Mouse (Mus musculus) limb, embryonic 13.5 days (tissue): Measurements from ENCODE around the gene Zfp119b. TPM values are rescaled to one million over a fixed set of nuclear protein-coding genes. Genes with fewer than 3 reads are reported as not detected.
"Not testable (repeated sequence)": the region's sequence is repeated elsewhere in the genome, so short reads cannot be mapped to it uniquely, and the experiment has no call there.

Experiments
- ATAC-seq: fragments of 200-750 bp; cut with Nextera tagmentation; 2 replicates; pipeline ENCODE4 v1.8.0; 2017; ENCODE audit warnings: low read depth, moderate number of reproducible peaks, moderate TSS enrichment; ENCODE audit not compliant: low FRiP score
- H3K27ac ChIP-seq: fragments of 300-500 bp; sonication (generic); 2 replicates; pipeline ENCODE4 v1.5.1; 2015; ENCODE audit warnings: inconsistent platforms, mild to moderate bottlenecking, moderate library complexity
- H3K27me3 ChIP-seq: fragments of 300-500 bp; sonication (generic); 2 replicates; pipeline ENCODE4 v1.6.1; 2015; ENCODE audit warnings: mild to moderate bottlenecking, inconsistent platforms
- H3K36me3 ChIP-seq: fragments of 300-500 bp; sonication (generic); 2 replicates; pipeline ENCODE4 v1.6.1; 2015; ENCODE audit warnings: inconsistent platforms, mild to moderate bottlenecking, moderate library complexity
- H3K4me1 ChIP-seq: fragments of 300-500 bp; sonication (generic); 2 replicates; pipeline ENCODE4 v1.6.1; 2015; ENCODE audit warnings: inconsistent platforms
- H3K4me2 ChIP-seq: fragments of 300-500 bp; sonication (generic); replicated peaks from 2 replicates; pipeline ENCODE4 v1.6.1; 2015; ENCODE audit warnings: inconsistent platforms, mild to moderate bottlenecking, moderate library complexity
- H3K4me3 ChIP-seq: fragments of 300-500 bp; sonication (generic); 2 replicates; pipeline ENCODE4 v1.5.1; 2015; ENCODE audit warnings: moderate library complexity, mild to moderate bottlenecking, inconsistent platforms
- H3K9ac ChIP-seq: fragments of 300-500 bp; sonication (generic); 2 replicates; pipeline ENCODE4 v1.6.1; 2015; ENCODE audit warnings: mild to moderate bottlenecking, inconsistent platforms
- H3K9me3 ChIP-seq: fragments of 300-500 bp; sonication (generic); 2 replicates; pipeline ENCODE4 v1.6.1; 2016; ENCODE audit warnings: inconsistent platforms
- WGBS: fragments of 180-500 bp; shearing (Covaris S2); methylation state at CpG from one replicate; pipeline ENCODE4 v1.1.7; 2015; 5-methylcytosine and 5-hydroxymethylcytosine counted together
- polyA plus RNA-seq: library from polyadenylated mRNA; unstranded; fragments of >200 nt; fragmentation: Nextera tagmentation; extraction: Ambion mirVana; gene quantifications from 2 replicates; pipeline ENCODE4 v1.2.1, GENCODE M21; 2015

Gene Zfp119b
- polyA plus RNA-seq, 1 experiment from 2014 or later, result 7.6 TPM

- Histone ChIP-seq H3K4me2 (peak overlapping the region; percentile 75), H3K27ac (no peak overlapping the region), H3K4me1 (0 out of 2 replicates have a peak, but pooled peaks cover 6% of the 10 kb centered on the region), H3K36me3 (0 out of 2 replicates have a peak, but pooled peaks cover 3% of the 10 kb centered on the region), H3K4me3 (peak overlapping the region; percentile 64), H3K9me3 (0 out of 2 replicates have a peak, but pooled peaks cover 6% of the 10 kb centered on the region), H3K9ac (peak overlapping the region; percentile 72; the same call in 1 of the 2 replicates), H3K27me3 (no peaks in the 10 kb centered on the region)
- 79% methylated on average over 2 of the region's 2 CpGs for WGBS
- ATAC-seq, result no peak
These were observed 16.7 kb downstream of the Zfp119b start for GRCm38 (mm10) chr17:55932635-55933034.

DNA sequence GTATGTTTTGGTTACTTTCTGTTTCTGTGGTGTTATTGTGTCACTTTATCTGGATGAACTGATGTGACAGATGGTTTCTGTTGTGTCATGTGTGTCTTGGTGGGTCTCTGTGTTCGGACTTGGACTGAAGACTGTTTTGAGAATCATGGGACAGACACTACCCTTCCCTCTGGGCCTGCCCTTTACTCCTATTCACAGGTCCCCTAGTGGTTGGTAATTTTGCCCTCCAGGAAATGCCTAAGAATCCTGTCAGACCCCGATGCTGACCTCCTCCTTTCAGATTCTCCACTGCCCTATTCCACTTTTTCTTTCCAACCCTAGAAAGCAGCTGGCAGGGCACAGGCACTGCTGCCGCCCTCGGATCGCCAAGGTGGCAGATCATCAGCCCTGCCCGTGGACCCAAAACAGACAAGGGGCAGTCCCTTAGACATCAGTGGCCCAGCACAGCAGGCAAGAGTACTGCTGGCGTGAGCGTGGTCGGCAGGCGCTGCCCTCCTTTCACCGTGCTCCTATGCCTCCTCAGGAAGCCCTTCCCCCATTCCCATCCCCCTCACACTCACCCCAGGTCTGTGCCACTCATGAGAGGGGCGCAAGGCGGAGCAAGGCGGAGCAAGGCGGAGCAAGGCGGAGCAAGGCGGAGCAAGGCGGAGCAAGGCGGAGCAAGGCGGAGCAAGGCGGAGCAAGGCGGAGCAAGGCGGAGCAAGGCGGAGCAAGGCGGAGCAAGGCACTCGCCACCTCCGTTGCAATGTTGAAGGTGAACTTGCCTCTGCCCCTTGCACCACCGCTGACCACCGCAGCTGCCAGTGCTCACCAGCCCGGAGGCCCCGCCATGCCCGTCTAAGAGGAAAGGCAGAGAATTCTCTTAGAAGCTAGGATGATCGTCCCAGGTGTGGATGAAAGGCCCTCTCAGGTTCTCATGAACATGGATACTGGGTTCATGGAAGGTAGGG, 17.5 kb downstream of the Zfp119b start:
- Histone ChIP-seq H3K9ac (peak overlapping the region; percentile 78), H3K4me3 (peak overlapping the region; percentile 64), H3K4me1 (0 out of 2 replicates have a peak, but pooled peaks cover 6% of the 10 kb centered on the region), H3K4me2 (peak overlapping the region; percentile 75), H3K27ac (peak overlapping the region; percentile 65), H3K9me3 (0 out of 2 replicates have a peak, but pooled peaks cover 3% of the 10 kb centered on the region), H3K36me3 (0 out of 2 replicates have a peak, but pooled peaks cover 3% of the 10 kb centered on the region), H3K27me3 (no peaks in the 10 kb centered on the region)
- WGBS, result 3% methylated on average over 33 of the region's 33 CpGs
- peak; percentile 97 for ATAC-seq

DNA sequence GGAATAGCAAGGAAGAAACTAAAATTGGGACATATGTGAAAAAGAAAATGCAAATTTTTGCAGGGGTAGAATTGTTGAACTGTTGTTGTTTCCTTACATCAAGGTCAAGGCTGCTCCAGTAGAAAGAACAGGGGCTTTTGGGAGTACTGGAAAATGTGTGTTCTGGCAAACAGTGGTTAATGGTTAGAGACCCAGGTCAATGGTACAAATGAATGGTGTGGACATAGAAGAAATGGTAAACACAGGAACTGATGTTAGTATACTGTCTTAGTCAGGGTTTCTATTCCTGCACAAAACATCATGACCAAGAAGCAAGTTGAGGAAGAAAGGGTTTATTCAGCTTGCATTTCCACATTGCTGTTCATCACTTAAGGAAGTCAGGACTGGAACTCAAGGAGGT, 42.6 kb downstream of the Zfp119b start:
- H3K4me3 ChIP-seq, result no peak overlapping the region

GRCm38 (mm10) chr17:55904131-55904530, 45.2 kb downstream of the Zfp119b start:
- 77% methylated on average over 6 of the region's 6 CpGs for WGBS

More for the DNA sequence above, 42.6 kb downstream of the Zfp119b start:
- no peaks in the 10 kb centered on the region for H3K36me3 ChIP-seq
- H3K9me3 ChIP-seq, result no peaks in the 10 kb centered on the region
- H3K27ac ChIP-seq, result no peak overlapping the region
- no peak overlapping the region for H3K4me2 ChIP-seq
- no peak for ATAC-seq
- H3K27me3 ChIP-seq, result no peaks in the 10 kb centered on the region
- H3K4me1 ChIP-seq, result no peaks in the 10 kb centered on the region
- H3K9ac ChIP-seq, result no peak overlapping the region

GRCm38 (mm10) chr17:55903687-55904086, 45.6 kb downstream of the Zfp119b start:
- H3K9ac ChIP-seq, result no peak overlapping the region
- no peak overlapping the region for H3K4me3 ChIP-seq

More at GRCm38 (mm10) chr17:55904131-55904530, 45.2 kb downstream of the Zfp119b start:
- Histone ChIP-seq H3K9me3 (no peaks in the 10 kb centered on the region; the same call in 1 of the 2 replicates), H3K4me2 (no peak overlapping the region), H3K27me3 (no peaks in the 10 kb centered on the region), H3K4me1 (no peaks in the 10 kb centered on the region), H3K4me3 (no peak overlapping the region), H3K36me3 (0 out of 2 replicates have a peak, but pooled peaks cover under 1% of the 10 kb centered on the region), H3K27ac (no peak overlapping the region), H3K9ac (no peak overlapping the region)
- ATAC-seq, result no peak

DNA sequence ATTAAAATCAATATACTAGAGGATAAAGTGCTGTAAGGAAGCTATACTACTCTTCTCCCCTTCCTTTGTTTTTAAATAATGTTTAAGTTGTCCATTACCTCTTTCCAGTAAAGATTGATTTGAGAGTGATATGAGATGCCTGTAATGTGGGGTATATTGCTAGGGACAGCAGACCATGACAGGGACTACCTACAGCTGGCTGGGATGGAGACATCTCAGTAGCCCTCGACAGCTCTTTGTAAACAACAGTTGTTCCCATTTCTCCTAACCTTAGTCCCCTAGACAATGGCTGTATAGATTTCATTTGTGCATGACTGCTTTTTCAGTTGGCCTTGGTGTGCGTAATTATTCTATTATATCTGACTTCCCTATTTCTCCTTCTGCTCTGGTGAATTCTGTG, 46.2 kb downstream of the Zfp119b start:
- Histone ChIP-seq H3K4me3 (no peak overlapping the region), H3K4me1 (no peaks in the 10 kb centered on the region), H3K4me2 (no peak overlapping the region), H3K36me3 (peaks cover 8% of the 10 kb centered on the region), H3K27me3 (no peaks in the 10 kb centered on the region), H3K9me3 (peaks cover 6% of the 10 kb centered on the region), H3K9ac (no peak overlapping the region), H3K27ac (no peak overlapping the region)
- WGBS, result 70% methylated on average over 2 of the region's 2 CpGs
- ATAC-seq, result no peak

More at GRCm38 (mm10) chr17:55903687-55904086, 45.6 kb downstream of the Zfp119b start:
- H3K27ac ChIP-seq, result no peak overlapping the region
- H3K27me3 ChIP-seq, result no peaks in the 10 kb centered on the region
- 82% methylated on average over 1 of the region's 1 CpGs for WGBS
- no peak for ATAC-seq
- no peak overlapping the region for H3K4me2 ChIP-seq
- H3K9me3 ChIP-seq, result no peaks in the 10 kb centered on the region; the same call in 1 of the 2 replicates
- H3K4me1 ChIP-seq, result no peaks in the 10 kb centered on the region
- H3K36me3 ChIP-seq, result 0 out of 2 replicates have a peak, but pooled peaks cover 3% of the 10 kb centered on the region

GRCm38 (mm10) chr17:55892406-55892955, 56.8 kb downstream of the Zfp119b start:
- ATAC-seq, H3K4me1 ChIP-seq, H3K9me3 ChIP-seq, H3K27me3 ChIP-seq, H3K36me3 ChIP-seq: not testable (repeated sequence)
- Histone ChIP-seq H3K9ac (0 out of 2 replicates have a peak overlapping the region, but pooled peaks have one; percentile 46), H3K4me2 (peak overlapping the region; percentile 55), H3K4me3 (peak overlapping the region; percentile 52), H3K27ac (0 out of 2 replicates have a peak overlapping the region, but pooled peaks have one; percentile 3)
- 16% methylated on average over 6 of the region's 8 CpGs for WGBS

Other genes starting within 250 kb of the Zfp119b start
- gene Pot1b, start 236.9 kb downstream of the Zfp119b start, polyA plus RNA-seq, result 11.7 and 12.3 TPM in 2 replicates
- 0.18 and 0.19 TPM in 2 replicates for gene Adgre4, start 199.5 kb downstream of the Zfp119b start, polyA plus RNA-seq
- gene Zfp119a, start 70.6 kb downstream of the Zfp119b start, polyA plus RNA-seq, result 11.0 and 11.3 TPM in 2 replicates
- gene Zfp959, start 57.4 kb downstream of the Zfp119b start, polyA plus RNA-seq, result 13.9 and 14.3 TPM in 2 replicates
- gene Ebi3, start 3.1 kb upstream of the Zfp119b start, polyA plus RNA-seq, result 1.3 and 1.4 TPM in 2 replicates
- gene Yju2, start 9.6 kb upstream of the Zfp119b start, polyA plus RNA-seq, result 25.5 and 27.8 TPM in 2 replicates
- 50.4 and 50.7 TPM in 2 replicates for gene Shd, start 21.0 kb upstream of the Zfp119b start, polyA plus RNA-seq
- 36.4 and 39.2 TPM in 2 replicates for gene Fsd1, start 37.0 kb upstream of the Zfp119b start, polyA plus RNA-seq
- gene Stap2, start 56.1 kb upstream of the Zfp119b start, polyA plus RNA-seq, result 8.1 and 9.2 TPM in 2 replicates
- gene Mpnd, start 56.2 kb upstream of the Zfp119b start, polyA plus RNA-seq, result 108 and 109 TPM in 2 replicates
- 190 and 200 TPM in 2 replicates for gene Sh3gl1, start 87.1 kb upstream of the Zfp119b start, polyA plus RNA-seq
- 27.4 and 29.0 TPM in 2 replicates for gene Chaf1a, start 90.9 kb upstream of the Zfp119b start, polyA plus RNA-seq
- gene Ubxn6, start 125.5 kb upstream of the Zfp119b start, polyA plus RNA-seq, result 45.3 and 49.4 TPM in 2 replicates
- 152 and 156 TPM in 2 replicates for gene Hdgfl2, start 130.1 kb upstream of the Zfp119b start, polyA plus RNA-seq
- gene Plin4, start 160.3 kb upstream of the Zfp119b start, polyA plus RNA-seq, result 0.03 and 0.04 TPM in 2 replicates
- 0.13 TPM in 1 of 2 replicates, not detected in the other for gene Plin5, start 168.1 kb upstream of the Zfp119b start, polyA plus RNA-seq
- 0.27 and 0.37 TPM in 2 replicates for gene Lrg1, start 172.5 kb upstream of the Zfp119b start, polyA plus RNA-seq
- gene Sema6b, start 190.8 kb upstream of the Zfp119b start, polyA plus RNA-seq, result 2.5 and 2.6 TPM in 2 replicates
- gene Tnfaip8l1, start 213.0 kb upstream of the Zfp119b start, polyA plus RNA-seq, result 11.3 and 12.0 TPM in 2 replicates
- 98.6 and 102 TPM in 2 replicates for gene Mydgf, start 234.4 kb upstream of the Zfp119b start, polyA plus RNA-seq